Mouse (Mus musculus): Measurements from ENCODE around the gene Ccdc124. TPM values are rescaled to one million over a fixed set of nuclear protein-coding genes. Genes with fewer than 3 reads are reported as not detected.
"Not testable (repeated sequence)": the region's sequence is repeated elsewhere in the genome, so short reads cannot be mapped to it uniquely, and the experiment has no call there.

Ccdc124 gene
- polyA plus RNA-seq, 1 experiment = 48.0 TPM

DNA sequence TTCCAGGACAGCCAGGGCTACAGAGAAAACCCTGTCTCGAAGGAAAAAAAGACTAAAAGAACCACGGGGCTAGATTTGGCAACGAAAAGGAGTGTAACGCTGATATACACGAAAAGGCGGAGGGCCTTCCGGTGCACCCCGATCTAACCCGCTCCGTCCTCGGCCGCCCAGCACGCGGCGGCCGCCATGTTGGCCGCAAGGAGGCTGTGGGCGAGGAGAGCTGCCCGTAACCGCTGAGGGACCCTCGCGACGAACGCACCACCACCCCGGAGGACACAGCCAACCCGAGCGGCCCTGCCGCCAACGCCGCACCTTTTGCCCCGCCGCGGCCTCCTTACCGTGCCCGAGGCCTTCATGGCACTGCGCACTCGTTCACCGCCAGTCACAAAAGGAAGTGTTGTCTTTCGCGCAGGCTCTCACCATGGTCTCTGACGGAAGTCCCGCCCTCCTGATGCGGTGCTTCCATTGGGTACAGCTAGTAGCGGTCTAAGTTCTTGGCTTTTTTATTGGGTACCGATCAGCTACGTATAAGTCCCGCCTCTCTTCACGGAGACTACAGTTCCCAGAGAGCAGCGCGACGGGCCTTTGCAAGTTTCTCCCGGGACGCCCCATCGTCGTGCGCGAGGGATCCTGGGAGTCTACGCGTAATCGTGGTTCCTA is 23.4 kb upstream of the Ccdc124 start, which contains the start of gene Rpl18a:
TSS of gene Rpl18a (minus strand) at position 392 of the 660 bp plus-strand sequence.
- WGBS = under 1% methylated on average over 60 of the region's 60 CpGs
- peak; percentile 94 for DNase-seq
- Histone ChIP-seq H3K4me3 (replicated peaks; ENCODE audit: extremely low read depth, low read depth, low read length) (peak within 1 kb of the TSS; percentile 85), H3K4me1 (ENCODE audit: control insufficient read depth, insufficient read depth, low read length) (peaks cover 3% of the 10 kb centered on the region)
- no peak for TF ChIP-seq CTCF (IDR thresholded peaks at IDR 0.05; ENCODE audit: insufficient read depth, low read length)
- peak; percentile 97 for TF ChIP-seq POLR2A (IDR thresholded peaks at IDR 0.05; ENCODE audit: borderline replicate concordance, extremely low read depth, low read depth, low read length)

DNA sequence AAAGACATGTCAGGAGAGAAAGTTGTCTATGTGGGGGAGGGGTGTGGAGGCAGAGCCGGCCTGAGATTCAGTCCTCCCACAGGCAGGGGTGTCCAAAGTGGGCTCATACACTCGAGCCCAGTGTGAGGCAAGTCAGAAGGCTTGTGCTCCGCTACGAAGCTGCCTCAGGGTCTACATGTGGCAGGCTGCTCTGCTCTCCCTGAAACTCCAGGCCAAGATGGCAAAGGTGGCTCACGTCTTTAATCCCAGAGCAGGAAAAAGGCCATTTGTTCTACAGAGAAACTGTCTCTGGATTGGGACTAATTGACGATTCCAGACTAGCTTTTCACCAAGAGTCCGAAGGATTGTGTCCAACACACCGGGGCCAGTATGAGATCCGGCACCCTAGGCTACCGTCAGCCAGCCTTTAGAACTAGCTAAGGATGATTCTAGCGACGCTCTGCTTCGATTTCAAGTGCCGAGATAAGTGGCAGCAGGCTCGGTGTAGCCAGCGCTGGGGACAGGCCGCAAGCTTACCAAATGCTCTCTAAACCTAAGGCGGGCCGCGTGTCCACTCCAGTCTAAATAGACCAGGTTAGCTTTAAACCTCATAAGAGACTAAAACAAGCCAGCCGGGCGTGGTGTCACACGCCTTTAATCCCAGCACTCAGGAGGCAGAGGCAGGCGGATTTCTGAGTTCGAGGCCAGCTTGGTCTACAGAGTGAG is 22.7 kb upstream of the Ccdc124 start:
- no peak for TF ChIP-seq POLR2A (IDR thresholded peaks at IDR 0.05; ENCODE audit: borderline replicate concordance, extremely low read depth, low read depth, low read length)
- no peak for TF ChIP-seq CTCF (IDR thresholded peaks at IDR 0.05; ENCODE audit: insufficient read depth, low read length)
- no peak for DNase-seq
- 4% methylated on average over 25 of the region's 25 CpGs for WGBS
- H3K4me3 ChIP-seq (replicated peaks; ENCODE audit: extremely low read depth, low read depth, low read length) = peak overlapping the region; percentile 85
- H3K4me1 ChIP-seq (ENCODE audit: control insufficient read depth, insufficient read depth, low read length) = peaks cover 3% of the 10 kb centered on the region

DNA sequence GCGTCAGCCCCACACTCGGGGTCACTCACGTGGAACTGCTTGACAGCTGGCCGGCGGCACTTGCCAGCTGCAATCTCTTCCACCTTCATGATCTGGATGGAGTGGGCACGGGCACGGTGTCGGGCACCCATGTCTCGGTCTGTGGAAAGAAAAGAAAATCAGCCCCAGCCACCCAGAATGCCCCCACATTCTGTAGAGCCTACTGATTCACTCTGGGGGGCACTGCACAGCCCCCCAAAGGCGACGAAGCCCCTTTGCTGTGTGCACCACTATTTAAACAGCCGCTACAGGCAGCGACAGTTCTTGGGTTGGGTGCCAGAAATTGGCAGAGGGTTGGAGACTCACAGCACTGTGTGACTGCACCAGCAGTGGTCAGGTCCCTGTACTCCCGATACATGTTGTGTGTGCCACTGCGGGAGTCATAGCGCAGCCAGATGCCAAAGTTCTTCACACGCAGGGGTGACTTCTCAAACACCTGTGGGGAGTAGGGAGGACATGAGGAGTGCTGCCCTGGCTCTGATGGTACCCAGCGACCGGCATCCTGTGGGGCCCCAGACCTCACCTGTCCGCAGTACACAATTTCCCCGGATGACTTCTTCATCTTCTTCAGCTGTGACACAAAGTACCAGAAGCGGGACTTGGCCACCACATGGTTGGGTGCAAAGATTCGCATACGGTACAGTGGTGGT is 22.0 kb upstream of the Ccdc124 start:
- not testable (repeated sequence) for H3K4me1 ChIP-seq (ENCODE audit: control insufficient read depth, insufficient read depth, low read length); DNase-seq; H3K4me3 ChIP-seq (replicated peaks; ENCODE audit: extremely low read depth, low read depth, low read length)
- 76% methylated on average over 24 of the region's 24 CpGs for WGBS

DNA sequence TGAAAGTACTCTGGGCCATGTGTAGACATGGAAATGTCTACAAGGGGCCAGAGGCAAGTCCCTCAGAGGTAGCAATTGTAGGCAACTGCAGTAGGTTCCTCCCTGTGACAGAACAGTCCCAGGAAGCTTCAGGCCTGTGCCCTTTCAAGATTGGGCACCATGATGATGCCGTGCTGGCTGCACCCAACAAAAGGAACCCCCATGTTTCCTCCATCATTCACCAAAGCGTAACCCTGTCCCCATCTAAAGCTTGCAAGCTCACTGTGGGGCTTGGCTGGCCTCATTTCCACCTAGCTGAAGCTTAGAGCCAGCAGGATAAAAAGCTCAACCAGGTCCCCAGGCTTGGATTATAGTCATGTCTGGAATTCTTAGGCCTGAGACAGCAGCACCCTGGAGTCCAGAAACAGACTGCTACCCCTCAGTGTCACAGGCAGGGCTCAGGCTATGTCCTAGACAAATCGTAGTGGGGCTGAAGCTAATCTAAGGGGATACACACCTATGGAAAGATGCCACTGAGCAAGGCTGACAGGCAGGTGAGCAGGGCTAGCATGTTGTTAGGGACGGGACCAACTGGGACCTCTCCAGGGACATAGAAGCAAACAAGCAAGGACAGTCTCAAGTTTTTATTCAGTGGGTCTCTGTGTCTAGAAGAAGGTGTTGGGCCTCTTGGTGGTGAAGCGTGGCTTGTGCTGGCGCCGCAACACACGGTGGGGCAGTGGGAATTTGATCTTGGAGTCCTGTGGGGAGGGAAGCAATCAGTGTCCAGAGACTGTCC is 21.2 kb upstream of the Ccdc124 start:
- 85% methylated on average over 8 of the region's 8 CpGs for WGBS
- TF ChIP-seq CTCF (IDR thresholded peaks at IDR 0.05; ENCODE audit: insufficient read depth, low read length) (no peak), POLR2A (IDR thresholded peaks at IDR 0.05; ENCODE audit: borderline replicate concordance, extremely low read depth, low read depth, low read length) (no peak)
- Histone ChIP-seq H3K4me1 (ENCODE audit: control insufficient read depth, insufficient read depth, low read length) (peaks cover 3% of the 10 kb centered on the region), H3K4me3 (replicated peaks; ENCODE audit: extremely low read depth, low read depth, low read length) (no peak overlapping the region)
- no peak for DNase-seq

DNA sequence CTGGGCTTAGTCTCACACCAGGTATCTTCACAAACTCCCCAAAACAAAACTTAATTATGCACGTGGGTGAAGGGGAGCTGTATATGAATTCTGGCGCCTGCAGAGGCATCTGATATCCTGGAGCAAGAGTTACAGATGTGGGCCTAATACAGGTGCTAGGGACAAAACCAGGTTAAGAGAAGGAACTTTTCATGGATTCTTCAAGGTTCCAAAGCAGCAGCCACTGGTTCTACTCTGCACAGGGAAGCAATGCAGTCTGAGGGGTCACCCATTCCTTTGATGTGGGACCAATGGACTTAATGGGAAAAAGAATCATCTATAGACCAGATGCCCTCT is 20.6 kb upstream of the Ccdc124 start:
- Histone ChIP-seq H3K4me3 (replicated peaks; ENCODE audit: extremely low read depth, low read depth, low read length) (no peak overlapping the region), H3K4me1 (ENCODE audit: control insufficient read depth, insufficient read depth, low read length) (peaks cover 3% of the 10 kb centered on the region)
- no peak for DNase-seq
- WGBS = 69% methylated on average over 2 of the region's 2 CpGs
- TF ChIP-seq CTCF (IDR thresholded peaks at IDR 0.05; ENCODE audit: insufficient read depth, low read length) = no peak
- no peak for TF ChIP-seq POLR2A (IDR thresholded peaks at IDR 0.05; ENCODE audit: borderline replicate concordance, extremely low read depth, low read depth, low read length)

DNA sequence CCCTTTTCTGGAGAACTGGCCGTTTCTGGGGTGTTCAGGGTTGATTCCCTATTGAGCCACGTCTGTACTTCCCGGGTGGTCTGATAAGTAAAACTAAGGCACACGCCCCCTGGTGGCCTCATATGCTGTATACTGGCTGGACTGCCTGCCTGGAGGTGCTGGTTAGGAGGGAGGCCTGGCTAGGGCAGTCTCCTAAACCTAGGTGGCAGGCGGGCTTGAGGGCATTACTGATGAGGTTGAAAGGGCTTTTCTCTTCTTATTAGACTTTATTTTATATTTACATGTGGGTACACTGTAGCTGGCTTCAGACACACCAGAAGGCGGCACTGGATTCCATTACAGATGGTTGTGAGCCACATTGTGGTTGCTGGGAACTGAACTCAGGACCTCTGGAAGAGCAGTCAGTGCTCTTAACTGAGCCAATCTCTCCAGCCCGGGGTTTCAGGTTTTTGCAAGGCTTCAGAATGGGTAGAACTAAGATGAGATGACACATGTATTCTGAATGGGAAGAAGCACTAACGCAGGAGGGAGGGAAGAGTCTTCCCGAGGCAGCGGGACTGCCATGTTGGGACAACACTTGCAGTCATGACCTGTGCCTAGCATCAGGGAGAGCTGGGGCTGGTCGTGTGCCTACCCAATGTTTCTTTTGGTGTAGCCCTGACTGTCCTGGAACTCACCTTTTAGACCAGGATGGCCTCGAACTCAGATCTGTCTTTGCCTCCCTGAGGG is 20.1 kb upstream of the Ccdc124 start:
- no peak for DNase-seq
- TF ChIP-seq CTCF (IDR thresholded peaks at IDR 0.05; ENCODE audit: insufficient read depth, low read length) (peak; percentile 68), POLR2A (IDR thresholded peaks at IDR 0.05; ENCODE audit: borderline replicate concordance, extremely low read depth, low read depth, low read length) (0 out of 2 replicates have a peak, but pooled peaks have one; percentile 10)
- 39% methylated on average over 12 of the region's 12 CpGs for WGBS
- H3K4me3 ChIP-seq (replicated peaks; ENCODE audit: extremely low read depth, low read depth, low read length) = no peak overlapping the region
- peaks cover 3% of the 10 kb centered on the region for H3K4me1 ChIP-seq (ENCODE audit: control insufficient read depth, insufficient read depth, low read length)

DNA sequence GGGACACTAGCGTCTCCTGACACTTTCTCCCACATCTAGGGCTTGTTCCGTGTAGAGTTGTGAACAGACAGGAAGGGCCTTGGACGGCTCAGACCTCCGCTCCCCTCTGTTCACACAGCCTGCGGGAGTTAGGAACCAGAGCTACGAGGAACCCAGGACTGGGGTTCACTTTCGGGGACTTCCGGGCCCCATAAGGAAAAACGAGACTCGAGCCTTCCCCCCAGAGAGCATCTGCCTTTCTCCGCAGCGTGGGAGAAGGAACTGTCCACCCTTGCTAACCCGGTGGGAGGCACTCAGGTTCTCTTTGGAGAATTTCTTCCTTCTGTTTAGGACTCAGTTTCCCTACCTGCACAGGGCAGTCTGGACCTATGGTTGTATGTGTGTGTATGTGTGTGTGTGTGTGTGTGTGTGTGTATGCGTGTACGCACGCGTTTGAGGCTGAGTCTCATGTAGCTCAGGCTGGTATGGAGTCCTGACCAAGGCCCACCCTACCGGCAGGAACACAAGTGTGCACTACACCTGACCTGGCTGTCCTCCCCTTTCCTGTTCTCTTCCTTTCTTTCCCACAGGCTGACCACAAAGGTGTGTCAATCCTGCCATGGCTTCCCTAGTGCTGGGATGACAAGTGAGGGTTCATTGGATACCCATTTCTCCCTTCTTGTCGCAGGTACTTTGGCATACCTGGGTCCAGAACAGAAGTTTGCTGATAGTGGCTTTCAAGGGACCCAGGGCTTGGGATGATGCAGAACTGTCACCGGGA is 19.3 kb upstream of the Ccdc124 start:
- H3K4me1 ChIP-seq (ENCODE audit: control insufficient read depth, insufficient read depth, low read length) = peaks cover 3% of the 10 kb centered on the region
- no peak for DNase-seq
- TF ChIP-seq POLR2A (IDR thresholded peaks at IDR 0.05; ENCODE audit: borderline replicate concordance, extremely low read depth, low read depth, low read length) (no peak; the same call in 1 of the 2 replicates), CTCF (IDR thresholded peaks at IDR 0.05; ENCODE audit: insufficient read depth, low read length) (no peak)
- no peak overlapping the region for H3K4me3 ChIP-seq (replicated peaks; ENCODE audit: extremely low read depth, low read depth, low read length)
- WGBS = 40% methylated on average over 20 of the region's 20 CpGs

Data from lung, adult 2 months (tissue).